ENCODE assay signal across 14 mouse cellular contexts in genomic region chr1:89392711-89393110, GRCm38 (mm10).
"Had no signal": no experiment of that assay in that cellular context is flagged by ENCODE, and none has a peak within 500 bp of the region (broad histone marks: within the 10 kb centered on the region; RNA-seq: fewer than 3 reads in every experiment).

No protein-coding gene starts in this region.

- H3K9me3 ChIP-seq: kidney, embryonic 15.5 days; limb, embryonic 10.5 days; liver, embryonic 15.5 days; midbrain, embryonic 10.5 days; neural tube, embryonic 12.5 days had no signal

- H3K4me2 ChIP-seq: kidney, embryonic 15.5 days; liver, embryonic 11.5 days; liver, embryonic 15.5 days; lung, embryonic 14.5 days; neural tube, embryonic 12.5 days had no signal

- H3K4me1 ChIP-seq: kidney, embryonic 15.5 days; liver, embryonic 15.5 days; neural tube, embryonic 12.5 days had no signal

- DNase-seq: kidney, postnatal 14 days; lung, embryonic 14.5 days; lung, postnatal 14 days; midbrain, embryonic 14.5 days; thymus, postnatal 4 days had no signal

- H3K4me3 ChIP-seq: kidney, embryonic 15.5 days; left cerebral cortex, adult 2 months; limb, embryonic 10.5 days; liver, embryonic 15.5 days; midbrain, embryonic 10.5 days; neural tube, embryonic 12.5 days had no signal

- H3K9ac ChIP-seq: kidney, embryonic 15.5 days; liver, embryonic 15.5 days; lung, embryonic 14.5 days; neural tube, embryonic 12.5 days had no signal

- H3K27ac ChIP-seq: kidney, embryonic 15.5 days; left cerebral cortex, adult 2 months; limb, embryonic 10.5 days; liver, embryonic 15.5 days; macrophage; midbrain, embryonic 10.5 days; neural tube, embryonic 12.5 days; stomach, postnatal 0 days had no signal

- H3K27me3 ChIP-seq: kidney, embryonic 15.5 days; liver, embryonic 15.5 days; neural tube, embryonic 12.5 days had no signal

- H3K36me3 ChIP-seq: kidney, embryonic 15.5 days; limb, embryonic 10.5 days; liver, embryonic 15.5 days; midbrain, embryonic 10.5 days; neural tube, embryonic 12.5 days had no signal
